Mouse (Mus musculus) MEL-GATA-1-ER (cell line): Measurements from ENCODE around the gene Gm16485.

Experiments
- DNase-seq: peaks from one replicate; pipeline ENCODE4 v3.0.0-alpha.2; 2012; ENCODE audit warnings: low read depth; ENCODE audit errors: extremely low read depth

Gene Gm16485

GRCm38 (mm10) chr9:8971491-8971890 lies at the start of gene Gm16485:
TSS of gene Gm16485 (plus strand) at chr9:8971791.
- DNase-seq: no peak

- DNase-seq: no peak
Observed at GRCm38 (mm10) chr9:8927561-8927960, 44.0 kb upstream of the Gm16485 start.

- no peak for DNase-seq
Observed at GRCm38 (mm10) chr9:8937753-8938152, 33.8 kb upstream of the Gm16485 start.

- no peak for DNase-seq
Observed at GRCm38 (mm10) chr9:8953306-8953705, 18.3 kb upstream of the Gm16485 start.

- peak; percentile 1 for DNase-seq
Observed at GRCm38 (mm10) chr9:8964512-8965133, 7.0 kb upstream of the Gm16485 start.

- DNase-seq: no peak
Observed at GRCm38 (mm10) chr9:8970240-8970639, 1.4 kb upstream of the Gm16485 start.

GRCm38 (mm10) chr9:8977775-8978174 lies 6.2 kb downstream of the Gm16485 start:
- DNase-seq: no peak

- DNase-seq: no peak
Observed at GRCm38 (mm10) chr9:8982315-8982714, 10.7 kb downstream of the Gm16485 start.

- no peak for DNase-seq
Observed at GRCm38 (mm10) chr9:8996494-8996893, 24.9 kb downstream of the Gm16485 start.

GRCm38 (mm10) chr9:9001170-9001569 lies 29.6 kb downstream of the Gm16485 start:
- DNase-seq: no peak

- DNase-seq: no peak
Observed at GRCm38 (mm10) chr9:9015108-9015507, 43.5 kb downstream of the Gm16485 start.
